Mouse (Mus musculus) G1E (cell line): Measurements from ENCODE around the gene Magi2. TPM values are rescaled to one million over a fixed set of nuclear protein-coding genes. Genes with fewer than 3 reads are reported as not detected.

Experiments
- ATAC-seq: 2 replicates; pipeline ENCODE4 v1.8.0; 2016; ENCODE audit warnings: mild to moderate bottlenecking; ENCODE audit not compliant: insufficient number of reproducible peaks, poor library complexity, low FRiP score, severe bottlenecking; ENCODE audit errors: extremely low read depth
- DNase-seq: peaks from one replicate; pipeline ENCODE4 v3.0.0; 2012; ENCODE audit warnings: low spot score
- H3K27me3 ChIP-seq: 2 replicates; pipeline ENCODE4 v1.6.1; 2012; ENCODE audit warnings: mild to moderate bottlenecking, low read length, inconsistent platforms; ENCODE audit not compliant: insufficient read depth
- H3K36me3 ChIP-seq: replicated peaks from 2 replicates; pipeline ENCODE3; 2012; ENCODE audit warnings: mild to moderate bottlenecking, inconsistent platforms
- H3K4me1 ChIP-seq: 2 replicates; pipeline ENCODE4 v1.6.1; 2012; ENCODE audit warnings: low read depth, low read length, inconsistent platforms, mixed read lengths; ENCODE audit not compliant: insufficient read depth
- H3K4me3 ChIP-seq: 2 replicates; pipeline ENCODE4 v1.5.1; 2012; ENCODE audit warnings: low read depth, mild to moderate bottlenecking, inconsistent platforms, low read length, moderate library complexity, mixed read lengths
- H3K9me3 ChIP-seq: replicated peaks from 2 replicates; pipeline ENCODE4 v1.6.1; 2012; ENCODE audit warnings: inconsistent platforms
- CTCF ChIP-seq: IDR thresholded peaks from 2 replicates; pipeline ENCODE4 v1.5.1; 2012; ENCODE audit warnings: low read depth, low read length, inconsistent platforms, mixed read lengths
- GATA1 ChIP-seq: IDR thresholded peaks from 2 replicates; pipeline ENCODE4 v1.6.1; 2012; ENCODE audit warnings: borderline replicate concordance, low read length, inconsistent platforms, mixed read lengths
- GATA2 ChIP-seq: IDR thresholded peaks from 2 replicates; pipeline ENCODE4 v1.6.1; 2012; ENCODE audit warnings: low read depth, low read length, inconsistent platforms, borderline replicate concordance
- POLR2AphosphoS5 ChIP-seq: IDR thresholded peaks from 2 replicates; pipeline ENCODE4 v1.6.1; 2012; ENCODE audit warnings: low read depth, low read length, inconsistent platforms; ENCODE audit not compliant: insufficient replicate concordance
- TAL1 ChIP-seq: conservative IDR thresholded peaks from 2 replicates; pipeline ENCODE4 v1.6.1; 2012; ENCODE audit warnings: low read depth, low read length, inconsistent platforms, mixed read lengths
- polyA plus RNA-seq: library from polyadenylated mRNA; stranded (reverse); fragments of >175 nt; gene quantifications from 2 replicates; pipeline ENCODE4 v1.2.3, GENCODE M21; 2012
- total RNA-seq, 2 experiments: library from RNA; stranded (forward) in 1 of 2; stranded (reverse) in 1 of 2; fragments of 200-1000 nt in 1 of 2; fragments of >200 nt in 1 of 2; fragmentation: Nextera tagmentation in 1 of 2; gene quantifications; 2 replicates each; pipeline ENCODE4 v1.2.3; 2014 to 2017

Gene Magi2
- total and polyA plus RNA-seq, 3 experiments, result 0.69 to 1.3 (median 1.1) TPM

GRCm38 (mm10) chr5:20415320-20415719 lies 1188.5 kb downstream of the Magi2 start:
- H3K4me3 ChIP-seq, result no peak overlapping the region

GRCm38 (mm10) chr5:20417348-20417747 lies 1190.5 kb downstream of the Magi2 start:
- DNase-seq (no peak), ATAC-seq (no peak)
- TF ChIP-seq CTCF, result no peak
- TF ChIP-seq GATA1, result no peak
- TF ChIP-seq TAL1, result no peak
- no peak for TF ChIP-seq POLR2AphosphoS5
- TF ChIP-seq GATA2, result no peak
- Histone ChIP-seq H3K27me3 (no peaks in the 10 kb centered on the region), H3K9me3 (no peaks in the 10 kb centered on the region), H3K4me1 (no peaks in the 10 kb centered on the region), H3K4me3 (no peak overlapping the region), H3K36me3 (no peaks in the 10 kb centered on the region)

More at GRCm38 (mm10) chr5:20415320-20415719, 1188.5 kb downstream of the Magi2 start:
- no peak for DNase-seq
- Histone ChIP-seq H3K27me3 (0 out of 2 replicates have a peak, but pooled peaks cover 3% of the 10 kb centered on the region), H3K4me1 (no peaks in the 10 kb centered on the region), H3K36me3 (no peaks in the 10 kb centered on the region), H3K9me3 (no peaks in the 10 kb centered on the region)
- ATAC-seq, result no peak
- TF ChIP-seq TAL1, result no peak
- no peak for TF ChIP-seq CTCF
- TF ChIP-seq POLR2AphosphoS5, result no peak
- no peak for TF ChIP-seq GATA1
- TF ChIP-seq GATA2, result no peak

- Histone ChIP-seq H3K27me3 (no peaks in the 10 kb centered on the region), H3K9me3 (no peaks in the 10 kb centered on the region), H3K4me1 (no peaks in the 10 kb centered on the region), H3K4me3 (no peak overlapping the region), H3K36me3 (no peaks in the 10 kb centered on the region)
- TF ChIP-seq CTCF (no peak), GATA1 (no peak), TAL1 (no peak), GATA2 (no peak)
- DNase-seq, result no peak
- no peak for ATAC-seq
Observed at GRCm38 (mm10) chr5:20432148-20432813, 1205.4 kb downstream of the Magi2 start.

GRCm38 (mm10) chr5:20446471-20447174 lies 1219.8 kb downstream of the Magi2 start:
- Histone ChIP-seq H3K36me3 (no peaks in the 10 kb centered on the region), H3K4me1 (no peaks in the 10 kb centered on the region), H3K9me3 (no peaks in the 10 kb centered on the region), H3K4me3 (no peak overlapping the region), H3K27me3 (peaks cover 2% of the 10 kb centered on the region; the same call in 1 of the 2 replicates)
- ATAC-seq (no peak), DNase-seq (no peak)
- TF ChIP-seq POLR2AphosphoS5 (no peak), GATA1 (no peak), GATA2 (no peak), TAL1 (no peak), CTCF (no peak)

- H3K4me3 ChIP-seq, result no peak overlapping the region
- H3K4me1 ChIP-seq, result no peaks in the 10 kb centered on the region
- DNase-seq, result no peak
- no peaks in the 10 kb centered on the region for H3K36me3 ChIP-seq
- TF ChIP-seq CTCF (no peak), POLR2AphosphoS5 (no peak), GATA1 (no peak), GATA2 (no peak), TAL1 (no peak)
- peaks cover 3% of the 10 kb centered on the region; the same call in 1 of the 2 replicates for H3K27me3 ChIP-seq
- H3K9me3 ChIP-seq, result no peaks in the 10 kb centered on the region
- ATAC-seq, result no peak
Observed at GRCm38 (mm10) chr5:20456106-20456505, 1229.3 kb downstream of the Magi2 start.

GRCm38 (mm10) chr5:20457742-20458510 lies 1231.1 kb downstream of the Magi2 start:
- H3K36me3 ChIP-seq, result no peaks in the 10 kb centered on the region

More at GRCm38 (mm10) chr5:20457742-20458510, 1231.1 kb downstream of the Magi2 start:
- H3K4me1 ChIP-seq, result no peaks in the 10 kb centered on the region
- no peaks in the 10 kb centered on the region for H3K9me3 ChIP-seq
- H3K27me3 ChIP-seq, result no peaks in the 10 kb centered on the region
- DNase-seq (no peak), ATAC-seq (no peak)
- H3K4me3 ChIP-seq, result no peak overlapping the region
- TF ChIP-seq TAL1 (no peak), GATA1 (no peak), POLR2AphosphoS5 (no peak), CTCF (no peak), GATA2 (no peak)
